Comparison of ENCODE assay signal across 14 mouse cellular contexts in genomic region chr9:49751466-49751865, GRCm38 (mm10).
"Had no signal": no experiment of that assay in that cellular context is flagged by ENCODE, and none has a peak within 500 bp of the region (broad histone marks: within the 10 kb centered on the region; RNA-seq: fewer than 3 reads in every experiment).

No protein-coding gene starts in this region.

- H3K36me3 ChIP-seq: limb, embryonic 13.5 days; midbrain, embryonic 10.5 days; midbrain, embryonic 15.5 days; neural tube, embryonic 13.5 days had no signal

- H3K27ac ChIP-seq: limb, embryonic 13.5 days; liver, embryonic 14.5 days; midbrain, embryonic 10.5 days; midbrain, embryonic 15.5 days; neural tube, embryonic 13.5 days had no signal

- H3K9ac ChIP-seq: limb, embryonic 13.5 days; liver, embryonic 14.5 days; midbrain, embryonic 15.5 days; neural tube, embryonic 13.5 days had no signal

- H3K4me3 ChIP-seq: limb, embryonic 13.5 days; midbrain, embryonic 10.5 days; midbrain, embryonic 15.5 days; neural tube, embryonic 13.5 days had no signal

- DNase-seq: kidney, adult 8-10 months; kidney, postnatal 25 days; layer of hippocampus, adult 9-11 months; layer of hippocampus, postnatal 36 days; lung, adult 18-20 months; lung, postnatal 36 days; right cerebral cortex, postnatal 14 days; thymus, postnatal 36 days had no signal

- ATAC-seq: intestine, embryonic 16.5 days; midbrain, embryonic 15.5 days had no signal

- H3K9me3 ChIP-seq: limb, embryonic 13.5 days; midbrain, embryonic 10.5 days; midbrain, embryonic 15.5 days; neural tube, embryonic 13.5 days had no signal

- H3K27me3 ChIP-seq: limb, embryonic 13.5 days; midbrain, embryonic 15.5 days; neural tube, embryonic 13.5 days had no signal

- H3K4me2 ChIP-seq: limb, embryonic 13.5 days; midbrain, embryonic 15.5 days; neural tube, embryonic 13.5 days had no signal
